Mouse (Mus musculus): Measurements from ENCODE around the gene Brpf3. TPM values are rescaled to one million over a fixed set of nuclear protein-coding genes. Genes with fewer than 3 reads are reported as not detected.

Gene Brpf3
- polyA plus RNA-seq, 1 experiment from 2014 or later, result 8.2 TPM

- Histone ChIP-seq H3K4me1 (ENCODE audit: control insufficient read depth, insufficient read depth, low read length) (no peaks in the 10 kb centered on the region), H3K4me3 (replicated peaks; ENCODE audit: low read depth, low read length) (no peak overlapping the region), H3K27me3 (ENCODE audit: control insufficient read depth, insufficient read depth, low read length) (no peaks in the 10 kb centered on the region), H3K36me3 (ENCODE audit: control insufficient read depth, insufficient read depth, low read length) (no peaks in the 10 kb centered on the region), H3K9me3 (ENCODE audit: control insufficient read depth, low read length) (no peaks in the 10 kb centered on the region), H3K4me2 (ENCODE audit: low read length) (no peak overlapping the region), H3K9ac (replicated peaks; ENCODE audit: low read length) (no peak overlapping the region), H3K27ac (replicated peaks; ENCODE audit: low read depth, low read length) (no peak overlapping the region)
- WGBS, result 54% methylated on average over 9 of the region's 9 CpGs
- DNase-seq, result no peak
- no peak for ATAC-seq (ENCODE audit: low FRiP score, low TSS enrichment)
These were observed 19.4 kb upstream of the Brpf3 start for GRCm38 (mm10) chr17:28781290-28782045.

- WGBS, result 82% methylated on average over 3 of the region's 3 CpGs
These were observed 15.9 kb upstream of the Brpf3 start for GRCm38 (mm10) chr17:28785036-28785435.

GRCm38 (mm10) chr17:28787507-28787906 is 13.4 kb upstream of the Brpf3 start:
- H3K4me2 ChIP-seq (ENCODE audit: low read length), result no peak overlapping the region
- no peaks in the 10 kb centered on the region for H3K4me1 ChIP-seq (ENCODE audit: control insufficient read depth, insufficient read depth, low read length)
- H3K36me3 ChIP-seq (ENCODE audit: control insufficient read depth, insufficient read depth, low read length), result no peaks in the 10 kb centered on the region
- no peak overlapping the region for H3K4me3 ChIP-seq (replicated peaks; ENCODE audit: low read depth, low read length)
- H3K9me3 ChIP-seq (ENCODE audit: control insufficient read depth, low read length), result no peaks in the 10 kb centered on the region
- no peak overlapping the region for H3K9ac ChIP-seq (replicated peaks; ENCODE audit: low read length)
- no peak overlapping the region for H3K27ac ChIP-seq (replicated peaks; ENCODE audit: low read depth, low read length)
- no peak for ATAC-seq (ENCODE audit: low FRiP score, low TSS enrichment)
- 95% methylated on average over 12 of the region's 12 CpGs for WGBS
- no peaks in the 10 kb centered on the region for H3K27me3 ChIP-seq (ENCODE audit: control insufficient read depth, insufficient read depth, low read length)
- DNase-seq, result no peak

More at GRCm38 (mm10) chr17:28785036-28785435, 15.9 kb upstream of the Brpf3 start:
- H3K9ac ChIP-seq (replicated peaks; ENCODE audit: low read length), result no peak overlapping the region
- DNase-seq, result no peak
- no peaks in the 10 kb centered on the region for H3K27me3 ChIP-seq (ENCODE audit: control insufficient read depth, insufficient read depth, low read length)
- H3K4me1 ChIP-seq (ENCODE audit: control insufficient read depth, insufficient read depth, low read length), result no peaks in the 10 kb centered on the region
- H3K4me2 ChIP-seq (ENCODE audit: low read length), result no peak overlapping the region
- ATAC-seq (ENCODE audit: low FRiP score, low TSS enrichment), result no peak
- H3K36me3 ChIP-seq (ENCODE audit: control insufficient read depth, insufficient read depth, low read length), result no peaks in the 10 kb centered on the region
- no peak overlapping the region for H3K4me3 ChIP-seq (replicated peaks; ENCODE audit: low read depth, low read length)
- no peaks in the 10 kb centered on the region for H3K9me3 ChIP-seq (ENCODE audit: control insufficient read depth, low read length)
- H3K27ac ChIP-seq (replicated peaks; ENCODE audit: low read depth, low read length), result no peak overlapping the region

GRCm38 (mm10) chr17:28797031-28797430 is 3.9 kb upstream of the Brpf3 start:
- Histone ChIP-seq H3K4me2 (ENCODE audit: low read length) (no peak overlapping the region), H3K9ac (replicated peaks; ENCODE audit: low read length) (no peak overlapping the region), H3K27me3 (ENCODE audit: control insufficient read depth, insufficient read depth, low read length) (no peaks in the 10 kb centered on the region), H3K4me3 (replicated peaks; ENCODE audit: low read depth, low read length) (no peak overlapping the region), H3K36me3 (ENCODE audit: control insufficient read depth, insufficient read depth, low read length) (no peaks in the 10 kb centered on the region), H3K4me1 (ENCODE audit: control insufficient read depth, insufficient read depth, low read length) (peaks cover 13% of the 10 kb centered on the region; the same call in 1 of the 2 replicates), H3K9me3 (ENCODE audit: control insufficient read depth, low read length) (no peaks in the 10 kb centered on the region), H3K27ac (replicated peaks; ENCODE audit: low read depth, low read length) (no peak overlapping the region)
- 94% methylated on average over 4 of the region's 4 CpGs for WGBS
- DNase-seq, result no peak
- no peak for ATAC-seq (ENCODE audit: low FRiP score, low TSS enrichment)

GRCm38 (mm10) chr17:28799291-28800160 is 1.4 kb upstream of the Brpf3 start:
- 16% methylated on average over 14 of the region's 14 CpGs for WGBS
- DNase-seq (peak; percentile 25), ATAC-seq (ENCODE audit: low FRiP score, low TSS enrichment) (no peak)
- Histone ChIP-seq H3K9ac (replicated peaks; ENCODE audit: low read length) (no peak overlapping the region; the same call in 1 of the 2 replicates), H3K27ac (replicated peaks; ENCODE audit: low read depth, low read length) (peak overlapping the region; percentile 46), H3K9me3 (ENCODE audit: control insufficient read depth, low read length) (no peaks in the 10 kb centered on the region), H3K4me1 (ENCODE audit: control insufficient read depth, insufficient read depth, low read length) (peaks cover 17% of the 10 kb centered on the region), H3K27me3 (ENCODE audit: control insufficient read depth, insufficient read depth, low read length) (no peaks in the 10 kb centered on the region), H3K36me3 (ENCODE audit: control insufficient read depth, insufficient read depth, low read length) (no peaks in the 10 kb centered on the region), H3K4me2 (ENCODE audit: low read length) (peak overlapping the region; percentile 98), H3K4me3 (replicated peaks; ENCODE audit: low read depth, low read length) (peak overlapping the region; percentile 72)

GRCm38 (mm10) chr17:28800281-28800670 is 614 bp upstream of the Brpf3 start:
- peak overlapping the region; percentile 98 for H3K4me2 ChIP-seq (ENCODE audit: low read length)
- no peaks in the 10 kb centered on the region for H3K36me3 ChIP-seq (ENCODE audit: control insufficient read depth, insufficient read depth, low read length)
- ATAC-seq (ENCODE audit: low FRiP score, low TSS enrichment), result 0 out of 2 replicates have a peak, but pooled peaks have one; percentile 44
- peak overlapping the region; percentile 100 for H3K27ac ChIP-seq (replicated peaks; ENCODE audit: low read depth, low read length)
- under 1% methylated on average over 15 of the region's 15 CpGs for WGBS
- H3K9ac ChIP-seq (replicated peaks; ENCODE audit: low read length), result peak overlapping the region; percentile 100
- H3K4me3 ChIP-seq (replicated peaks; ENCODE audit: low read depth, low read length), result peak overlapping the region; percentile 72
- no peaks in the 10 kb centered on the region for H3K9me3 ChIP-seq (ENCODE audit: control insufficient read depth, low read length)
- peak; percentile 48 for DNase-seq
- H3K4me1 ChIP-seq (ENCODE audit: control insufficient read depth, insufficient read depth, low read length), result peaks cover 17% of the 10 kb centered on the region
- no peaks in the 10 kb centered on the region for H3K27me3 ChIP-seq (ENCODE audit: control insufficient read depth, insufficient read depth, low read length)

- Histone ChIP-seq H3K4me2 (ENCODE audit: low read length) (peak overlapping the region; percentile 98), H3K4me3 (replicated peaks; ENCODE audit: low read depth, low read length) (peak overlapping the region; percentile 72), H3K27me3 (ENCODE audit: control insufficient read depth, insufficient read depth, low read length) (no peaks in the 10 kb centered on the region), H3K9me3 (ENCODE audit: control insufficient read depth, low read length) (no peaks in the 10 kb centered on the region), H3K27ac (replicated peaks; ENCODE audit: low read depth, low read length) (peak overlapping the region; percentile 100), H3K4me1 (ENCODE audit: control insufficient read depth, insufficient read depth, low read length) (peaks cover 17% of the 10 kb centered on the region), H3K36me3 (ENCODE audit: control insufficient read depth, insufficient read depth, low read length) (peaks cover 9% of the 10 kb centered on the region), H3K9ac (replicated peaks; ENCODE audit: low read length) (peak overlapping the region; percentile 100)
- WGBS, result under 1% methylated on average over 32 of the region's 42 CpGs
- ATAC-seq (ENCODE audit: low FRiP score, low TSS enrichment) (peak; percentile 98), DNase-seq (peak; percentile 100)
These were observed 650 bp downstream of the Brpf3 start for GRCm38 (mm10) chr17:28801474-28802005.

GRCm38 (mm10) chr17:28802006-28802481 is 1.2 kb downstream of the Brpf3 start:
- peak overlapping the region; percentile 100 for H3K27ac ChIP-seq (replicated peaks; ENCODE audit: low read depth, low read length)
- H3K27me3 ChIP-seq (ENCODE audit: control insufficient read depth, insufficient read depth, low read length), result no peaks in the 10 kb centered on the region
- H3K4me2 ChIP-seq (ENCODE audit: low read length), result peak overlapping the region; percentile 94
- H3K9me3 ChIP-seq (ENCODE audit: control insufficient read depth, low read length), result no peaks in the 10 kb centered on the region
- peak overlapping the region; percentile 67 for H3K9ac ChIP-seq (replicated peaks; ENCODE audit: low read length)
- ATAC-seq (ENCODE audit: low FRiP score, low TSS enrichment) (no peak), DNase-seq (peak; percentile 60)
- whole genome bisulfite sequencing, result 2% methylated on average over 18 of the region's 18 CpGs
- peaks cover 17% of the 10 kb centered on the region for H3K4me1 ChIP-seq (ENCODE audit: control insufficient read depth, insufficient read depth, low read length)
- peaks cover 14% of the 10 kb centered on the region for H3K36me3 ChIP-seq (ENCODE audit: control insufficient read depth, insufficient read depth, low read length)
- peak overlapping the region; percentile 72 for H3K4me3 ChIP-seq (replicated peaks; ENCODE audit: low read depth, low read length)

Measured in midbrain, embryonic 14.5 days (tissue).